Mouse (Mus musculus): Measurements from ENCODE around the gene Gm45062.
A peak's percentile ranks its signal among the peaks of the same experiment; 100 is the strongest.

Gm45062 gene

GRCm38 (mm10) chr6:8259004-8259666 is at the start of gene Gm45062, which contains the start of the genes Rpa3 and Umad1:
Gene Gm45062, plus strand, starts transcription at chr6:8259450.
Gene Rpa3, minus strand, starts transcription at chr6:8259173.
Gene Umad1, plus strand, starts transcription at chr6:8259288.
- peak; percentile 99 for DNase-seq

- DNase-seq: peak; percentile 8
Measured at GRCm38 (mm10) chr6:8209866-8210186, 49.4 kb upstream of the Gm45062 start.

GRCm38 (mm10) chr6:8210661-8211060 is 48.6 kb upstream of the Gm45062 start:
- no peak for DNase-seq

- DNase-seq: no peak
Measured at GRCm38 (mm10) chr6:8227035-8227434, 32.2 kb upstream of the Gm45062 start.

- no peak for DNase-seq
Measured at GRCm38 (mm10) chr6:8228596-8228995, 30.7 kb upstream of the Gm45062 start.

GRCm38 (mm10) chr6:8258316-8258715 is 934 bp upstream of the Gm45062 start:
- no peak for DNase-seq

- DNase-seq: no peak
Measured at GRCm38 (mm10) chr6:8259667-8260044, 406 bp downstream of the Gm45062 start.

- no peak for DNase-seq
Measured at GRCm38 (mm10) chr6:8271047-8271446, 11.8 kb downstream of the Gm45062 start.

- peak; percentile 74 for DNase-seq
Measured at GRCm38 (mm10) chr6:8274387-8275054, 15.3 kb downstream of the Gm45062 start.

GRCm38 (mm10) chr6:8275098-8275497 is 15.8 kb downstream of the Gm45062 start:
- peak; percentile 84 for DNase-seq

- DNase-seq: no peak
Measured at GRCm38 (mm10) chr6:8276431-8276830, 17.2 kb downstream of the Gm45062 start.

GRCm38 (mm10) chr6:8278426-8279002 is 19.3 kb downstream of the Gm45062 start:
- DNase-seq: peak; percentile 14

- no peak for DNase-seq
Measured at GRCm38 (mm10) chr6:8283255-8283654, 24.0 kb downstream of the Gm45062 start.

- DNase-seq: peak; percentile 15
Measured at GRCm38 (mm10) chr6:8285401-8285960, 26.2 kb downstream of the Gm45062 start.

GRCm38 (mm10) chr6:8286146-8286545 is 26.9 kb downstream of the Gm45062 start:
- no peak for DNase-seq

- DNase-seq: no peak
Measured at GRCm38 (mm10) chr6:8288755-8289580, 29.7 kb downstream of the Gm45062 start.

- DNase-seq: no peak
Measured at GRCm38 (mm10) chr6:8294048-8294784, 35.0 kb downstream of the Gm45062 start.

GRCm38 (mm10) chr6:8299066-8299863 is 40.0 kb downstream of the Gm45062 start:
- no peak for DNase-seq

GRCm38 (mm10) chr6:8307878-8308775 is 48.9 kb downstream of the Gm45062 start:
- DNase-seq: no peak

GRCm38 (mm10) chr6:8312554-8312953 is 53.3 kb downstream of the Gm45062 start:
- DNase-seq: no peak
